Mouse (Mus musculus): Measurements from ENCODE around the gene Dennd6b. TPM values are rescaled to one million over a fixed set of nuclear protein-coding genes. Genes with fewer than 3 reads are reported as not detected.

The Dennd6b gene
- polyA plus RNA-seq, 1 experiment = 5.3 TPM

GRCm38 (mm10) chr15:89149271-89150040, 46.8 kb downstream of the Dennd6b start, which contains the start of gene Mapk11:
Gene Mapk11 (minus strand): TSS chr15:89149628.
- no peak for TF ChIP-seq GATA1 (IDR thresholded peaks at IDR 0.05; ENCODE audit: low read length)

GRCm38 (mm10) chr15:89148496-89149270, 47.6 kb downstream of the Dennd6b start:
- no peak for TF ChIP-seq GATA1 (IDR thresholded peaks at IDR 0.05; ENCODE audit: low read length)

GRCm38 (mm10) chr15:89147895-89148294, 48.4 kb downstream of the Dennd6b start:
- no peak for TF ChIP-seq GATA1 (IDR thresholded peaks at IDR 0.05; ENCODE audit: low read length)

- TF ChIP-seq GATA1 (IDR thresholded peaks at IDR 0.05; ENCODE audit: low read length) = no peak
These were observed 48.8 kb downstream of the Dennd6b start for GRCm38 (mm10) chr15:89147456-89147855.

- TF ChIP-seq GATA1 (IDR thresholded peaks at IDR 0.05; ENCODE audit: low read length) = no peak
These were observed 49.3 kb downstream of the Dennd6b start for GRCm38 (mm10) chr15:89147024-89147423.

GRCm38 (mm10) chr15:89146537-89146936, 49.8 kb downstream of the Dennd6b start:
- TF ChIP-seq GATA1 (IDR thresholded peaks at IDR 0.05; ENCODE audit: low read length) = no peak

GRCm38 (mm10) chr15:89145813-89146350, 50.4 kb downstream of the Dennd6b start:
- no peak for TF ChIP-seq GATA1 (IDR thresholded peaks at IDR 0.05; ENCODE audit: low read length)

GRCm38 (mm10) chr15:89144965-89145364, 51.3 kb downstream of the Dennd6b start:
- no peak for TF ChIP-seq GATA1 (IDR thresholded peaks at IDR 0.05; ENCODE audit: low read length)

GRCm38 (mm10) chr15:89143134-89143533, 53.2 kb downstream of the Dennd6b start:
- no peak for TF ChIP-seq GATA1 (IDR thresholded peaks at IDR 0.05; ENCODE audit: low read length)

GRCm38 (mm10) chr15:89141905-89142304, 54.4 kb downstream of the Dennd6b start:
- no peak for TF ChIP-seq GATA1 (IDR thresholded peaks at IDR 0.05; ENCODE audit: low read length)

GRCm38 (mm10) chr15:89141443-89141842, 54.9 kb downstream of the Dennd6b start:
- TF ChIP-seq GATA1 (IDR thresholded peaks at IDR 0.05; ENCODE audit: low read length) = no peak

GRCm38 (mm10) chr15:89140659-89141252, 55.5 kb downstream of the Dennd6b start, which contains the start of gene Mapk12:
Gene Mapk12 (minus strand): TSS chr15:89140703.
- no peak for TF ChIP-seq GATA1 (IDR thresholded peaks at IDR 0.05; ENCODE audit: low read length)

GRCm38 (mm10) chr15:89140048-89140658, 56.1 kb downstream of the Dennd6b start:
- TF ChIP-seq GATA1 (IDR thresholded peaks at IDR 0.05; ENCODE audit: low read length) = no peak

GRCm38 (mm10) chr15:89138531-89138930, 57.8 kb downstream of the Dennd6b start:
- TF ChIP-seq GATA1 (IDR thresholded peaks at IDR 0.05; ENCODE audit: low read length) = no peak

- TF ChIP-seq GATA1 (IDR thresholded peaks at IDR 0.05; ENCODE audit: low read length) = no peak
These were observed 58.3 kb downstream of the Dennd6b start for GRCm38 (mm10) chr15:89138046-89138405.
